Mouse (Mus musculus) c-Kit-positive CD71-positive TER-119-positive erythroid progenitor cells, embryonic 14.5 days (primary cell): Measurements from ENCODE around the gene Cdk5rap3.
A peak's percentile ranks its signal among the peaks of the same experiment; 100 is the strongest.

Experiments used
- DNase-seq: peaks from one replicate; pipeline ENCODE4 v3.0.0-alpha.2; 2013; ENCODE audit warnings: low spot score

Gene Cdk5rap3

GRCm38 (mm10) chr11:96895886-96896285 is 20.4 kb downstream of the Cdk5rap3 start:
- DNase-seq: no peak

DNA sequence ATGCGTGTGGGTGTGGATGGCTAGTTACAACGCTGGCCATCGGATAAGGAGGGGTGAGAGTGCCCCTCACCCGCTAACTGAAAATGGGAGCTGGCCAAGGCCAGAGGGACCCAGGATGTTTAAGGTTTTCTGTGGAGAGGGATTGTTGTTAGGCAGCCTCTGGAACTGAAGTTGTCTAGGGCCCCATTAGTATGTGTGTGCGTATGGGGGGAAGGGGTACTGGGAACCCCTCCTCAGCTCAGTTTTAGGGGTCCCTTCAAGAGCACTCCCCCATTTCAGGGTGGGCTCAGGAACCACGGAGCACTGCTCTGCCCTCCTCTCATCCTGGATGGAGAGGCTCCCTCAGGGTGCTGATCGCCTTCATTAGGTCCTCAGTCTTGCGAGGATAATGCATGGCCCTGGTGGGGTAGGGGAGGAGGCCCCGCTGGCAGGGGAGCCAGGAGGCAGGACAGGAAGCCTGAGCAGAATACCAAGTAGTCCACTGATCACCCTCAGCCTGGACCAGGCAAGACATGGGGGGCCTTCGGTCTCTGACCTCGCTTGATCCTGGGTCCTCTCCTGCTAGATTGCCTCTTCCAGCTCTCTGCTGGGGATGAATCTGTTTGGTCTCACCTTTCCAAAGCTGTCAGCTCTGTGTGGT is 23.0 kb downstream of the Cdk5rap3 start:
- no peak for DNase-seq

GRCm38 (mm10) chr11:96891784-96892527 is 24.3 kb downstream of the Cdk5rap3 start:
- DNase-seq: no peak

DNA sequence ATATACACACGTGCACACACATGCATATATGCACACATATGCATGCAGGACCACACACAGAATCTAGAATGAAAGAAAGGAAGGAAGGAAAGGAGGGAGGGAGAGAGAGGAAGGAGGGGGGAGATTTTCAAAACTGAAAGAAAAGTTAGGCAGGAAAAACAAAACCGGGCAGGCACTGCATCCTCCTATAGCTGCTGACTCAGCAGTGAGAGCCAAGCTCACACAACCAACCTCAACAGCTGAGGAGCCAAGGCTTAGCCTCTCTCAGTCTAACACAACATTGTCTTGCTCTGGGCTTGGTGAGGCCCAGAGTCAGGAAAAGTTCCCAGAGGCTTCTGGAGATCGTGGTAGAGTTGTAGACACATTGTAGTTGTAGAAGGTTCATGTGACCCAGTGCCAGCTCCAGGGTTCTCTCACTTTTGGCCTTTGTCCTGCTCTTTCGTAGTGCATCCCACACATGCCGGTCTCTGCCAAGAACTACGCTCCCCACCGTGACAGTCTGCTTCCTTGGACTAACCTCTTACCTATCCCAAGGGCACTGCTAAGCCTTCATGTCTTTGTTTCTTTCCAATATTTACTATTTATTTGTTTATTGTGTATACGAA is 29.3 kb downstream of the Cdk5rap3 start:
- no peak for DNase-seq

DNA sequence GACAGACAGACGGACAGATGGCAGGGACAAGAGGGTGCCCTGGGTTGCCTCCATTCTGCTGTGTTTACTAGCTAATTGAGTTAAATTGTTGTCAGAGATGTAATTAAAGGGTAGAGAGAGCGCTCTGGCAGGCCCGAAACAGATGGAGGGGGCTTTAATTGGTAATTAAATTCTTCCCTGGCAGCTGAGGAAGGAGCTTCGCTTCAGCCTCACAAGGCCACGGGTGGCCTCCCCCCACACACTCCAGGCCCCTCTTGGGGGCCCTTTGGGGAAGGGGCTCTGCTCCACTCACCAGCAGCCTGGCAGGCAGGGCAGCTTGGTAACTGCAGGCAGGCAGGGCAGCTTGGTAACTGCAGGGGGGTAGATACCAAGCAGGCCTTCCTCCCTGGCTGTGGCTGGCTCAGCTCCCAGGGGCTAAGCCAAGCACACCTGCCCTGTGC is 30.4 kb downstream of the Cdk5rap3 start:
- no peak for DNase-seq

DNA sequence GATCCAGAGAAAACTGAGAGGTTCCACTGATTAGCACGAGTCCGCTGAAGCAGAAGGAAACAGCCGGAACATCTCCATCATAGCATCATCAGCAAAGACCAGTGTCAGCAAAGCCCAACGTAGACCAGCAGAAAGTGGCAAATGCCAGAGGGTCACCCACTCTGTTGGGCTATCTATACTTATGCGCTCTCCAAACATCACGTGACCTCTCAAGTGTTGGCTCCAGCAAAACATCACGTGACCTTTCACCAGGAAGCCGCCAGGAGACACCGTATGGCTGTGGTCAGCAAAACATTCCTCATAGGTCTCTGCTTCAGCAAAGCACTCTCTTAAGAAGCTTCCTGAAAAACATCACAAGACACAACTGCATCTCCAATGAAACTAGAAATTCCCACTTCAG is 36.0 kb downstream of the Cdk5rap3 start:
- no peak for DNase-seq

- no peak for DNase-seq
These were observed 36.9 kb downstream of the Cdk5rap3 start for GRCm38 (mm10) chr11:96879359-96879758.

GRCm38 (mm10) chr11:96878715-96879114 is 37.6 kb downstream of the Cdk5rap3 start:
- DNase-seq: no peak

GRCm38 (mm10) chr11:96877071-96877470 is 39.2 kb downstream of the Cdk5rap3 start:
- DNase-seq: no peak

- no peak for DNase-seq
These were observed 39.8 kb downstream of the Cdk5rap3 start for GRCm38 (mm10) chr11:96876300-96877040.

DNA sequence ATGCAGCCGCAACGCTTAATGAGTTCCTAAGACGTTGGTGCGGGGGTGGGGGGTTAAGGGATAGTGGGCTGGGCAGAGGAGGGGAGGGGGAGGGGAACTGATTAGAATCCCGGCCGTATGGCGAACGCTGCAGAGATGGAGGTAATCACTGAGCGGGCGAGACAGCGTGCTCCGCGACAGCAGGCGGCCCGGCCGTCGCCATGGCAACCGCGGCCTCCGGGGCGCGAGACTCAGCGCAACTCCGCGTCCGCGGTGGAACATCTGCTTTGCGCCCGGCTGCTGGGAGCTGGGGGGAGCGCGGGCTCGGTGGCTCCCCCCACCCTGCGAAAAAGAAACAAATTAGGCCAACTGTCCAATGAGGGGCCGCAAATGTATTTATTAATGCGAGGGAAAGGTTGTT is 40.6 kb downstream of the Cdk5rap3 start:
- DNase-seq: no peak

- no peak for DNase-seq
These were observed 41.0 kb downstream of the Cdk5rap3 start for GRCm38 (mm10) chr11:96875270-96875669.

DNA sequence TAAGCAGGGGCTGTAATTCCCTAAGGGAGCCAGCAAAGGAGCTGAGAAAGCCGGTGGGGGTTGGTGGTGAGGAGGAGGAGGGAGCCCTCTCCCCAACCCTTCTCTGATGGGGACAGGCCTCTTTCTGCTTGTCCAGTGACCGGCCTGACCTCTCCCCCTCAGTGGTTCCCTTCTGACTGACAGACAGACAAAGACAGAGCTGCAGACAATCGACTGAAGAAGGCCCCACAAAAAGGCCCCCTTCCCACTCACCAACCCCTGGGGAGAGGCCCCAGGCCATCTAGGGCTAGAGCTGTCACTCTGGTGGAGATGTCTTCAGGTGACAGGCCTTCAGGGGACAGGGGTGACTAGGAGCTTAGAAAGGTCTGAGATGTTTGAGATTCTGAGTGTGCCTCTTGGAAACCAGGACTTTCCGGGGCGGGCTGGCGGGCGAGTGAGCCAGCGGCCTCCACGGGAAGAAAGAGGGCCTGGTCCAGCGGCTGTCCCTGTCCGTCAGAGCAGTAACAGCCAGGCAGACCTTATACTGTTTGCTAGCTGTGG is 42.6 kb downstream of the Cdk5rap3 start:
- no peak for DNase-seq

DNA sequence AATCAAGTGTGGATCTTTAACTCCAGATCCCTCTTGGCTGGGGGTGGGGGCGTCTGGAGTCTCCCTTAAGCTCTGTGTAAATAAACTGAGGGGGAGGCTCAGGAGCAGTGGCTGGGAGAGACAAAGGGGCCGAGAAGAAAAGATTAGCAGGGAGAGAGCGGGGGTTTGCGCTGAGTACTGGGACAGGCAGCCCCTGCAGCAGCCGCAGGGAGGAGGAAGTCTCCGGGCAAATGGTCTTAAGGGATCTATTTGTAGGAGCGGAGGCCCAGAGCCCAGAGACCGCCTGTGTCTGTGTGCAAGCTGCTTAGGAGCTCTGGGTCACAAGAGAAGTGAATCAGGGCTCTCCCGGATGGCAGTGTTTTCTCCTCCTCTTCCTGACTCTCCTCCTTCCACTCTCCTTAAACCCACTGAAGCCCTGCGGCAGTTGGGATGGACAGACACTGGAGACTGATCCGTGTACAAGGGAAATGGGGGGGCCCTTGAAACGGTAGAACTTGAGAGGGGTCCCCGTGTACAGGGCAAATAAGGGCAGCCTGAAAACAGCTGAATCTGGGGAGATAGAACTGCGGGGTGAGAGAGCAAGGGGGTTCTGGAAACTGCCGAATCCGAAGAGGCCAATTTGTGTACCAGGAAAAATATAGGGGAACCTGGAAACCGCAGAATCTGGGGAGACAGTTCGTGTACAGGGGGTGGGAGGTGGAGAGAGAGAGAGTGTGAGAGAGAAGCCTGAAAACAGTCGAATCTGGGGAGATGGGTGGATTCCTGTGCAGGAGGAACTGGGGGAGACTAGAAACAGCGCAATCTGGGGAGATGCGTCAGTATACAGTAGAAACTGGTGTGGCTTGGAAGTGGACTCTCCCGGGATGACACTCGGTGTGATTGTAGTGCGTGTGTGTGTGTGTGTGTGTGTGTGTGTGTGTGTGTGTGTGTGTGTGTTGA is 43.6 kb downstream of the Cdk5rap3 start:
- DNase-seq: no peak

- peak; percentile 62 for DNase-seq
These were observed 49.1 kb downstream of the Cdk5rap3 start for GRCm38 (mm10) chr11:96867149-96867548.

- DNase-seq: no peak
These were observed 52.9 kb downstream of the Cdk5rap3 start for GRCm38 (mm10) chr11:96863206-96863995.

- no peak for DNase-seq
These were observed 53.8 kb downstream of the Cdk5rap3 start for GRCm38 (mm10) chr11:96862534-96862933.

DNA sequence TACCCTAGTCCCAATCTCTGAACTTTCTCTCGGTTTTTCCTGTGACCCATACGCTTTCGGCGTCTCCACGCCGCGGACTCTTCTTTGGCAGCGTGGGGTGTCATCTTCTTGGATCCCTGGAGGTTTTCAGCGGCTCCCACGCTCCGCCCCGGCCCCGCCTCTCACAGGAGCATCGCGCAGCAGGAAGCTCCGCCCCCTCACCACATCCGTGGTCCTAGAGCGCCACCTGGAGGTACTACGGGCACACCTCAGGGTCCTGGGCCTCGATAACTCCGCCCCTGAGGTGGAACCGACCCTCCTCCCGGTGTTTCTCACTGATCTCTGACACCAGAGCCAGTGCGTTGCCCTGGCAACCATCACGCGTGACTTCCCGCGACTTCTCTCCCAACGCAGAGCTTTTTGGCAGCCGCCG is 54.4 kb downstream of the Cdk5rap3 start:
- peak; percentile 89 for DNase-seq

DNA sequence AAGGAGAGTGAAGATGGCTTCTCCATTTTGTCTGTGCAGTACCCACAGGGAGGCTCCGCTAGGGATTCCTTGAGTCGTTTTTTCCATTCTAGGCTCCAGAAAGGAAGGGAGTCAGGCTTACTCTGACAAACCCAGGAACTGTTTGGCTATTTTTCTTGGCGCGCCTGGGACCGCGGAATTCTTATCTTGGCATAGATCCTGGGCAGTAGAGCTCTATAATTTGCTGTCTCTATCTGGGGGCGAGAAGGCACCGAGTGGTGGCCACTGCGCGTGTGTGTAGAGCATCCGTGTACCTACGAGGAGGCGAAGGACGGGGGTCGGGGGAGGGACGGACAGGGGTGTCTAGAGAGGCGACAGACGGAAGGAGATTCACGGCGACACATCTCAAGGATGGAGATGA is 54.9 kb downstream of the Cdk5rap3 start:
- no peak for DNase-seq

DNA sequence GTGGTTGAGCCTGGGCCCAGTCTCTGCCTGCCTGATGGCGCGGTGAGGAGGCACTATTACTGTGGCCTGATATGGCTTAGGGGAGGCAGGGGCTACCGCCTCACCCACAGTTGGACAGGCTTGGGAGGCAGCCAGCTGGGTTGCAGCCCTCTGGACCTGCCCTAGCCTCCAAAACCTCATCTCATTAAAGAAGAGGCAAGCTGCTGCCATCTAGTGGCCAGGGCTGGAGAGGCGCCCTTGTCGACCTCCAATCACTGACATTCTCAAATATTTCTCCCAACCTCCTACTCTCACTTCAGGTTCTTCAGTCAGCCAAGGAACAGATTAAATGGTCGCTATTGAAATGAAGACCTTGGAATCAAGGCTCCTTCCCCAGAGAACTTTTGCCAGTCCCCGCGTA is 55.7 kb downstream of the Cdk5rap3 start:
- DNase-seq: peak; percentile 66
